Mouse (Mus musculus) megakaryocyte, embryonic 14.5 days (primary cell): ENCODE measurements around the gene Cul4a.

Experiments used
- FLI1 ChIP-seq: IDR thresholded peaks from 2 replicates; pipeline ENCODE4 v1.6.1; 2012; ENCODE audit warnings: low read length, inconsistent platforms, mixed read lengths
- GATA1 ChIP-seq: IDR thresholded peaks from 3 replicates; pipeline ENCODE4 v1.6.1; 2012; ENCODE audit warnings: mixed read lengths, low read length, inconsistent platforms, borderline replicate concordance

- TF ChIP-seq GATA1 (no peak), FLI1 (no peak)
These were observed 13.1 kb downstream of the Cul4a start for GRCm38 (mm10) chr8:13118516-13118915.
